Comparison of ENCODE assay signal across 10 mouse cellular contexts in genomic region chr5:132029638-132030037, GRCm38 (mm10).
DNase-seq lines count a peak whose midpoint lies in the region; ATAC-seq lines count a peak whose summit lies in the region.
"Had no signal": no experiment of that assay in that cellular context is flagged by ENCODE, and none has a peak within 500 bp of the region (broad histone marks: within the 10 kb centered on the region; RNA-seq: fewer than 3 reads in every experiment).

No protein-coding gene starts in this region.

- peaks cover 4% of the 10 kb centered on the region; the same call in 1 of the 2 replicates for H3K36me3 ChIP-seq in limb, embryonic 13.5 days
- 0 out of 2 replicates have a peak, but pooled peaks cover 5% of the 10 kb centered on the region for H3K36me3 ChIP-seq in limb, embryonic 10.5 days
- H3K36me3 ChIP-seq in forebrain, embryonic 16.5 days (ENCODE audit: control insufficient read depth, insufficient read depth) = no peaks in the 10 kb centered on the region
- H3K36me3 ChIP-seq: neural tube, embryonic 12.5 days had no signal

- H3K9ac ChIP-seq in limb, embryonic 13.5 days = no peak overlapping the region
- no peak overlapping the region for H3K9ac ChIP-seq in forebrain, embryonic 16.5 days (replicated peaks; ENCODE audit: low read depth, low read length)
- H3K9ac ChIP-seq: neural tube, embryonic 12.5 days had no signal

- H3K4me3 ChIP-seq in limb, embryonic 13.5 days = no peak overlapping the region
- no peak overlapping the region for H3K4me3 ChIP-seq in limb, embryonic 10.5 days
- no peak overlapping the region for H3K4me3 ChIP-seq in forebrain, embryonic 16.5 days (replicated peaks; ENCODE audit: low read length)
- H3K4me3 ChIP-seq: neural tube, embryonic 12.5 days had no signal

- no peak for DNase-seq in limb, embryonic 10.5 days (ENCODE audit: low spot score)
- peak; percentile 56 to 75 for DNase-seq in layer of hippocampus, postnatal 25 days (ENCODE audit: extremely low spot score in 1 of 2, low spot score in 1 of 2)
- peak; percentile 72 for DNase-seq in right cerebral cortex, postnatal 14 days
- DNase-seq in adrenal gland, postnatal 14 days = no peak
- DNase-seq in ovary, adult 18-20 months (ENCODE audit: low spot score) = no peak
- DNase-seq in heart, adult 9 months (ENCODE audit: low spot score in 2 of 2) = no peak
- DNase-seq: kidney, postnatal 25 days had no signal

- H3K9me3 ChIP-seq in limb, embryonic 13.5 days = 0 out of 2 replicates have a peak, but pooled peaks cover 3% of the 10 kb centered on the region
- H3K9me3 ChIP-seq in limb, embryonic 10.5 days (replicated peaks) = no peaks in the 10 kb centered on the region
- no peaks in the 10 kb centered on the region for H3K9me3 ChIP-seq in forebrain, embryonic 16.5 days (ENCODE audit: control insufficient read depth, low read length)
- H3K9me3 ChIP-seq: neural tube, embryonic 12.5 days had no signal

- 78% methylated on average over 11 of the region's 11 CpGs for WGBS in limb, embryonic 13.5 days
- 85% methylated on average over 11 of the region's 11 CpGs for WGBS in limb, embryonic 10.5 days
- 46% methylated on average over 11 of the region's 11 CpGs for WGBS in forebrain, embryonic 16.5 days

- H3K4me2 ChIP-seq in limb, embryonic 13.5 days (replicated peaks) = no peak overlapping the region
- H3K4me2 ChIP-seq in forebrain, embryonic 16.5 days (ENCODE audit: low read length) = no peak overlapping the region
- H3K4me2 ChIP-seq: neural tube, embryonic 12.5 days had no signal

- H3K4me1 ChIP-seq in limb, embryonic 13.5 days = peaks cover 4% of the 10 kb centered on the region; the same call in 1 of the 2 replicates
- H3K4me1 ChIP-seq in limb, embryonic 10.5 days = peaks cover 23% of the 10 kb centered on the region
- H3K4me1 ChIP-seq in forebrain, embryonic 16.5 days (replicated peaks; ENCODE audit: control insufficient read depth, insufficient read depth, low read length) = peaks cover 46% of the 10 kb centered on the region

- no peaks in the 10 kb centered on the region for H3K27me3 ChIP-seq in limb, embryonic 13.5 days
- H3K27me3 ChIP-seq in limb, embryonic 10.5 days (ENCODE audit: low read depth, poor library complexity, severe bottlenecking) = no peaks in the 10 kb centered on the region
- no peaks in the 10 kb centered on the region for H3K27me3 ChIP-seq in forebrain, embryonic 16.5 days (replicated peaks; ENCODE audit: control insufficient read depth, insufficient read depth, low read length)
- H3K27me3 ChIP-seq: neural tube, embryonic 12.5 days had no signal

- no peak for ATAC-seq in limb, embryonic 13.5 days (ENCODE audit: low FRiP score, low read depth)
- ATAC-seq in forebrain, embryonic 16.5 days = peak; percentile 71

- peak overlapping the region; percentile 3; the same call in 1 of the 2 replicates for H3K27ac ChIP-seq in limb, embryonic 13.5 days
- no peak overlapping the region for H3K27ac ChIP-seq in limb, embryonic 10.5 days
- peak overlapping the region; percentile 41; the same call in 1 of the 2 replicates for H3K27ac ChIP-seq in forebrain, embryonic 16.5 days (ENCODE audit: low read length)
- H3K27ac ChIP-seq: neural tube, embryonic 12.5 days had no signal

Comparison
In these comparisons a context has a peak if more than half of its experiments do, and no peak if none do; other contexts are left out.
1. DNase-seq: peak in layer of hippocampus, postnatal 25 days (2 of 2) and right cerebral cortex, postnatal 14 days (single experiment); none in limb, embryonic 10.5 days (single experiment), adrenal gland, postnatal 14 days (single experiment), ovary, adult 18-20 months (single experiment) and heart, adult 9 months (0 of 2).